Mouse (Mus musculus): ENCODE data around the gene Fscn2. TPM values are rescaled to one million over a fixed set of nuclear protein-coding genes. Genes with fewer than 3 reads are reported as not detected.

The Fscn2 gene
- polyA plus RNA-seq, 1 experiment from 2014 or later: 2.6 TPM

- no peak overlapping the region for H3K27ac ChIP-seq
- H3K36me3 ChIP-seq: peaks cover 89% of the 10 kb centered on the region
- peaks cover 32% of the 10 kb centered on the region for H3K4me1 ChIP-seq (replicated peaks)
- ATAC-seq (ENCODE audit: low FRiP score): no peak
- no peaks in the 10 kb centered on the region for H3K9me3 ChIP-seq
- no peak overlapping the region for H3K4me3 ChIP-seq
- H3K4me2 ChIP-seq: no peak overlapping the region
- no peaks in the 10 kb centered on the region for H3K27me3 ChIP-seq
- no peak overlapping the region for H3K9ac ChIP-seq
- 63% methylated on average over 13 of the region's 13 CpGs for WGBS
These were observed 11.7 kb downstream of the Fscn2 start for GRCm38 (mm10) chr11:120373025-120373424.

- Histone ChIP-seq H3K4me1 (replicated peaks) (peaks cover 37% of the 10 kb centered on the region), H3K4me3 (no peak overlapping the region), H3K27me3 (no peaks in the 10 kb centered on the region), H3K4me2 (no peak overlapping the region), H3K9me3 (no peaks in the 10 kb centered on the region), H3K27ac (no peak overlapping the region), H3K9ac (peak overlapping the region; percentile 8; the same call in 1 of the 2 replicates), H3K36me3 (peaks cover 82% of the 10 kb centered on the region)
- ATAC-seq (ENCODE audit: low FRiP score): no peak
- WGBS: 93% methylated on average over 23 of the region's 23 CpGs
These were observed 12.7 kb downstream of the Fscn2 start for GRCm38 (mm10) chr11:120373820-120374586.

- H3K4me3 ChIP-seq: no peak overlapping the region
These were observed 14.0 kb downstream of the Fscn2 start for GRCm38 (mm10) chr11:120375324-120375723.

GRCm38 (mm10) chr11:120376302-120377160, 15.2 kb downstream of the Fscn2 start:
- WGBS: 89% methylated on average over 17 of the region's 17 CpGs
- H3K4me1 ChIP-seq (replicated peaks): peaks cover 33% of the 10 kb centered on the region

More at GRCm38 (mm10) chr11:120375324-120375723, 14.0 kb downstream of the Fscn2 start:
- Histone ChIP-seq H3K27ac (no peak overlapping the region), H3K9me3 (no peaks in the 10 kb centered on the region), H3K9ac (no peak overlapping the region), H3K36me3 (peaks cover 74% of the 10 kb centered on the region), H3K27me3 (no peaks in the 10 kb centered on the region), H3K4me2 (no peak overlapping the region), H3K4me1 (replicated peaks) (peaks cover 33% of the 10 kb centered on the region)
- no peak for ATAC-seq (ENCODE audit: low FRiP score)
- WGBS: 95% methylated on average over 10 of the region's 10 CpGs

GRCm38 (mm10) chr11:120377337-120377736, 16.0 kb downstream of the Fscn2 start:
- Histone ChIP-seq H3K9ac (peak overlapping the region; percentile 93), H3K4me3 (peak overlapping the region; percentile 91), H3K27ac (no peak overlapping the region; the same call in 1 of the 2 replicates), H3K9me3 (no peaks in the 10 kb centered on the region), H3K4me1 (replicated peaks) (peaks cover 33% of the 10 kb centered on the region), H3K27me3 (no peaks in the 10 kb centered on the region), H3K4me2 (peak overlapping the region; percentile 94), H3K36me3 (peaks cover 74% of the 10 kb centered on the region)
- peak; percentile 31; the same call in 1 of the 2 replicates for ATAC-seq (ENCODE audit: low FRiP score)
- WGBS: 70% methylated on average over 10 of the region's 10 CpGs

More at GRCm38 (mm10) chr11:120376302-120377160, 15.2 kb downstream of the Fscn2 start:
- peak overlapping the region; percentile 93 for H3K9ac ChIP-seq
- H3K9me3 ChIP-seq: no peaks in the 10 kb centered on the region
- no peaks in the 10 kb centered on the region for H3K27me3 ChIP-seq
- H3K36me3 ChIP-seq: peaks cover 74% of the 10 kb centered on the region
- H3K4me2 ChIP-seq: peak overlapping the region; percentile 94
- H3K27ac ChIP-seq: no peak overlapping the region
- ATAC-seq (ENCODE audit: low FRiP score): no peak
- peak overlapping the region; percentile 91 for H3K4me3 ChIP-seq

- H3K4me1 ChIP-seq (replicated peaks): peaks cover 33% of the 10 kb centered on the region
- H3K9ac ChIP-seq: peak overlapping the region; percentile 93
- H3K9me3 ChIP-seq: no peaks in the 10 kb centered on the region
- H3K4me3 ChIP-seq: peak overlapping the region; percentile 91
- H3K4me2 ChIP-seq: peak overlapping the region; percentile 94
- no peaks in the 10 kb centered on the region for H3K27me3 ChIP-seq
- H3K36me3 ChIP-seq: peaks cover 74% of the 10 kb centered on the region
- ATAC-seq (ENCODE audit: low FRiP score): peak; percentile 41
- H3K27ac ChIP-seq: peak overlapping the region; percentile 86
- WGBS: 4% methylated on average over 33 of the region's 40 CpGs
These were observed 16.8 kb downstream of the Fscn2 start for GRCm38 (mm10) chr11:120378031-120378610.

GRCm38 (mm10) chr11:120378611-120379540, 17.5 kb downstream of the Fscn2 start, which contains the start of gene Faap100:
Faap100 (minus strand) TSS chr11:120378764.
- Histone ChIP-seq H3K4me2 (peak within 1 kb of the TSS; percentile 94), H3K27me3 (no peaks in the 10 kb centered on the region), H3K27ac (peak within 1 kb of the TSS; percentile 86), H3K9ac (peak within 1 kb of the TSS; percentile 93), H3K4me1 (replicated peaks) (peaks cover 33% of the 10 kb centered on the region), H3K36me3 (peaks cover 74% of the 10 kb centered on the region), H3K4me3 (peak within 1 kb of the TSS; percentile 91), H3K9me3 (no peaks in the 10 kb centered on the region)
- WGBS: 10% methylated on average over 53 of the region's 54 CpGs
- ATAC-seq (ENCODE audit: low FRiP score): peak; percentile 82

- Histone ChIP-seq H3K4me2 (no peak overlapping the region), H3K27me3 (no peaks in the 10 kb centered on the region), H3K9me3 (no peaks in the 10 kb centered on the region), H3K4me1 (replicated peaks) (peaks cover 33% of the 10 kb centered on the region), H3K36me3 (peaks cover 74% of the 10 kb centered on the region), H3K27ac (no peak overlapping the region), H3K9ac (no peak overlapping the region), H3K4me3 (no peak overlapping the region)
- ATAC-seq (ENCODE audit: low FRiP score): no peak
- WGBS: 98% methylated on average over 3 of the region's 3 CpGs
These were observed 18.9 kb downstream of the Fscn2 start for GRCm38 (mm10) chr11:120380271-120380670.

- no peak overlapping the region for H3K4me2 ChIP-seq
- no peaks in the 10 kb centered on the region for H3K9me3 ChIP-seq
- WGBS: 90% methylated on average over 4 of the region's 4 CpGs
- H3K36me3 ChIP-seq: peaks cover 74% of the 10 kb centered on the region
- no peak overlapping the region for H3K27ac ChIP-seq
- H3K9ac ChIP-seq: no peak overlapping the region
- H3K27me3 ChIP-seq: no peaks in the 10 kb centered on the region
- no peak overlapping the region for H3K4me3 ChIP-seq
- H3K4me1 ChIP-seq (replicated peaks): peaks cover 29% of the 10 kb centered on the region
- ATAC-seq (ENCODE audit: low FRiP score): no peak
These were observed 19.8 kb downstream of the Fscn2 start for GRCm38 (mm10) chr11:120381157-120381556.

GRCm38 (mm10) chr11:120382509-120382908, 21.2 kb downstream of the Fscn2 start:
- no peaks in the 10 kb centered on the region for H3K9me3 ChIP-seq
- peaks cover 15% of the 10 kb centered on the region for H3K4me1 ChIP-seq (replicated peaks)
- 91% methylated on average over 9 of the region's 9 CpGs for WGBS
- peaks cover 74% of the 10 kb centered on the region for H3K36me3 ChIP-seq
- no peak for ATAC-seq (ENCODE audit: low FRiP score)
- H3K4me3 ChIP-seq: no peak overlapping the region
- H3K27me3 ChIP-seq: no peaks in the 10 kb centered on the region
- no peak overlapping the region for H3K9ac ChIP-seq
- no peak overlapping the region for H3K4me2 ChIP-seq
- no peak overlapping the region for H3K27ac ChIP-seq

GRCm38 (mm10) chr11:120386632-120387031, 25.3 kb downstream of the Fscn2 start:
- Histone ChIP-seq H3K36me3 (peaks cover 79% of the 10 kb centered on the region), H3K9ac (no peak overlapping the region), H3K27ac (no peak overlapping the region), H3K4me2 (no peak overlapping the region), H3K4me3 (no peak overlapping the region), H3K27me3 (no peaks in the 10 kb centered on the region), H3K4me1 (replicated peaks) (no peaks in the 10 kb centered on the region), H3K9me3 (no peaks in the 10 kb centered on the region)
- no peak for ATAC-seq (ENCODE audit: low FRiP score)
- 93% methylated on average over 6 of the region's 6 CpGs for WGBS
